Mouse (Mus musculus) yolk sac, embryonic 10.5 days (tissue): ENCODE results near the gene Hmgcl.
A peak's percentile ranks its signal among the peaks of the same experiment; 100 is the strongest.
"Not testable (repeated sequence)": the region's sequence is repeated elsewhere in the genome, so short reads cannot be mapped to it uniquely, and the experiment has no call there.

Source experiments
- DNase-seq: peaks from one replicate; pipeline ENCODE4 v3.0.0-alpha.2; 2017; ENCODE audit warnings: low spot score

Hmgcl gene

DNA sequence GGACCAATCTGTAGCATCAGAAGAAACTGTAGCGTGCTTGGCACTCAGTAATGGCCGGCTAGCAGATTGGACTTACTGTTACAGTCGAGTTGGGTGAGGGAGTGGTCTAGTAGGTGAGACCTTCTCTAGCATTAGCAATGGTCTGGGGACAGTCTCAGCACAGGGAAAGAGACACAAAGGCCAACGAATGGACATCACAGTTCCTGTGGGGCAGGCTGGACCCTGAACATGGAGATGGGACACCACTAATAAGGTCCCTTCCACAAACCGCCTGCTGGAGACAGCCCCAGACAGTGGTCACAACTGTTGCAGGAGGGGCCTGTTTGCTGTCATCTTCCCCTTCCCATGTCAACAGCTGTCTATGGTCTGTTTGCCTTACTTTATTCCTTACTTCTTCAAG, 15.5 kb downstream of the Hmgcl start:
- DNase-seq, result no peak

GRCm38 (mm10) chr4:135962198-135962597, 15.9 kb downstream of the Hmgcl start:
- DNase-seq, result no peak

GRCm38 (mm10) chr4:135962946-135963345, 16.7 kb downstream of the Hmgcl start:
- peak; percentile 31 for DNase-seq

DNA sequence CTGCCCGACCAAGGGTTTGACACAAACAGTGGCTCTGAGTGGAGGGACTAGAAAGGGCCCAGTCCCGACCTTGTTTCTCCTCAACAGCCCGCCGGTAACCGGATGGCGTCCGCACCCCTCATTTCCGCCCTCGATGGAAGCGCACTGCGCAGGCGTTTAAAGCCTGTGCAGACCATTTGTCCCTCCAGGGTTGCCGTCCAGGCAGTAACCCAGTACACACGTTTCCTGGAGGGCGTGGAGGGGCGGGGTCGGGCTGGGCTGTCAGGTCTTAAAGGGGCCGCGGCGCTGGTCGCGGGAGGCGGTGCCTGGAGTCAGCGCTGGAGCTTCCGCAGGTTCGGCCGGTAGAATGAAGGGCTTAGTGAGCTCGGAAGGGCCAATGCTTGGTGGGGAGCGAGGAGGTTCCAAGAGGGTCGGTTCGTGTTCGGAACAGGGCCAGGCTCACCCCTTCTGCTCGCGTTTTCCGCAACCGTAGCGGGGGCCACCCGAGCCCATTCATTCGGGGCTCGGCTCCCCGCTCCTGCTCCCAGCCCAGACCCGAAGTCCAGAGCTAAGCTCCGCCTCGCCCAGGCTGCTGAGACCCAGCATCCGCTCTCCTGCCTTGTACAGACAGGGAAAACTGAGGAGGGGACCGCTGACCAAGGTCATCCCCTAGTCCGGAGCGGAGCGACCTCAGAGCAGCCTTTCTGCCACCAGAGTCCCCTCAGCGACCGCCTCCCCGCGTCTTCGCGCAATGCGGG, 17.4 kb downstream of the Hmgcl start, which contains the start of gene Gale:
TSS of gene Gale (plus strand) at position 271 of the 737 bp plus-strand sequence.
- DNase-seq, result peak; percentile 97

DNA sequence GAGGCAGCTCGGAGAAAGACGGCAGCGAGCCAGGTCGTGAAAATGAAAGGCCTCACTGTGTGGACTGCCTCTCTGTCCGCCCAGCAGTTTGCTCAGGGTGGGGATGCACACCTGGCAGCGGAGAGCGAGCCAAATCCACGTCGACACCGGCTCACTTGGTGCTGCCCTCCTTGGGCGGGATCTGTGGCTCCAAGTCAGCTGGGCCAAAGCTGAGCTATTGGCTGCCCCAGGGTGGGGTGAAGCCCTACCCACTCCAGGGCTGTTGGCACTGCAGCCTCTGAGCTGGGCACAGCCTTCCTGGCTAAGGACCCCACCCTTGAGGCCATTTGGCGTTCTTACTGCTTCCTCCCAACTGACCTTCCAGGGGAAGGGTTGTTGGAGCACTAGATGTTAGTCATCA, 18.2 kb downstream of the Hmgcl start:
- DNase-seq, result no peak

GRCm38 (mm10) chr4:135965113-135965512, 18.9 kb downstream of the Hmgcl start:
- DNase-seq, result no peak

GRCm38 (mm10) chr4:135966283-135966682, 20.0 kb downstream of the Hmgcl start:
- no peak for DNase-seq

- DNase-seq, result no peak
Measured at GRCm38 (mm10) chr4:135967086-135967760, 21.0 kb downstream of the Hmgcl start.

GRCm38 (mm10) chr4:135968271-135968869, 22.1 kb downstream of the Hmgcl start:
- DNase-seq, result no peak

- DNase-seq, result no peak
Measured at GRCm38 (mm10) chr4:135969070-135969750, 23.0 kb downstream of the Hmgcl start.

GRCm38 (mm10) chr4:135970585-135970984, 24.3 kb downstream of the Hmgcl start:
- no peak for DNase-seq

DNA sequence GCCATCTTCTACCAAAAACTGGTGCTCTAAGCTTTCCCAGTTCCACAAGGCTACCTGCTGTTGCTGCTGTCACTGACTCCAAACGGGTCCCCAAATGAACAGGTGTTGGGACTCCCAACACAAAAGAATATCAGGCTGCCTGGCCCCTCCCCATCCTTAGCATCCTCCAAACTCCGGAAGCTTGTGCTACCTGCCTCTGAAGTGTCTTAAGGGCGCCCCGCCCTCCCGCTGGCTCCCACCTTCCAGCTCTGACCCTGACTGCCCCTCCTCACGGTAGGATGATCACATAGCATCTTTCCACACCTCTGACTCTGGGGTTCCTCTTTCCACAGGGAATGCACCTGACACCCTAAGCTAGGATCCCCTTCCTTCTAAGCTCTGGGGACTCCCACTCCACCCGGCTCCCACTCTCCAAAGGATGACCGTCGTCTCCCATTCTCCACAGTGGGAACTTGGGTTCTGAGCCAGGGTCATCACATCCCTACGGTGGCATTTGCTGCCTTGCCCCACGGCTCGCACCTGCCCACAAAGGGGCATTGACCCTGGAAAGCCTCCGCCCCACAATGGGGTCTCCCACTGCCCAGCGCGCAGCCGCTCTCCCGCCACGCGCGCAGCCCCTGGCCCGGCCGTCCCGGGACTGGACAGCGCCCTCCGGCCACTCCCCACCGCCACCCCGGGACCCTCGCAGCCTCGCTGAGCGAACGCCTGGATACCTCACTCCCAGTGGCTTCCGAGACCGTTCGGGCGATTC, 25.7 kb downstream of the Hmgcl start:
- DNase-seq, result no peak

GRCm38 (mm10) chr4:135972556-135972906, 26.3 kb downstream of the Hmgcl start, which contains the start of gene Lypla2:
Gene Lypla2 (minus strand): TSS chr4:135972626.
- DNase-seq, result peak; percentile 85

- no peak for DNase-seq
Measured at GRCm38 (mm10) chr4:135972911-135973811, 26.9 kb downstream of the Hmgcl start.

GRCm38 (mm10) chr4:135976146-135976545, 29.9 kb downstream of the Hmgcl start:
- no peak for DNase-seq

DNA sequence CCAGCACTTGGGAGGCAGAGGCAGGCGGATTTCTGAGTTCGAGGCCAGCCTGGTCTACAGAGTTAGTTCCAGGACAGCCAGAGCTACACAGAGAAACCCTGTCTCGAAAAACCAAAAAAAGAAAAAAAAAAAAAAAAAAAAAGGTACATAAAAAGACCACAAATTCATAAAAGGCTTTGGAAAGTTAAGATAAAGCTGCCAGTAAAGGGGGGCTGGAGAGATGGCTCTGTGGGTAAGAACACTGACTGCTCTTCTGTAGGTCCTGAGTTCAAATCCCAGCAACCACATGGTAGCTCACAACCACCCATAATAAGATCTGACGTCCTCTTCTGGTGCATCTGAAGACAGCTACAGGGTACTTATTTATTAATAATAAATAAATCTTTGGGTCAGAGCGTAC, 34.0 kb downstream of the Hmgcl start:
- not testable (repeated sequence) for DNase-seq

DNA sequence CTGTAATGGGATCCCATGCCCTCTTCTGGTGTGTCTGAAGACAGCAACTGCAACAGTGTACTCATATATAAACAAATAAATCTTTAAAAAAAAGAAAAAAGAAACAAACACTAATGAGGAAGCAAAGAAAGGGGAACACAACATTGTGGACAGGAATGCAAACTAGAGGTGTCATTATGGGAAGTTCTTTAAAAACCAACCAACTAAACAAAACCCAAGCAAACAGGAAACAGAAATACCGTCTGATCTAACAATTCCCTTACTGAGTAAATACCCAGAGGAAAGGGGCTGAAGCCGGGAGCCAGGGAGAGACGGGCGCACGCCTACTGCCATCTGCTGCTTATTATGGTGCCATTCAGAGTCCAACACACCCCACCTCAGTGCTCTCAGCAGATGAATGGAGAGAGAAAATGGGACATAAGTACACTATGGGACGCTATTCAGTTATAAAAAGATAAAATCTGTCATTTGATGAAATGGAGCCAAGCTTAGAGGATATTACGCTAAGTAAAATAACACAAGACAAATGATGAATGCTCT, 35.3 kb downstream of the Hmgcl start:
- DNase-seq, result no peak

- DNase-seq, result no peak
Measured at GRCm38 (mm10) chr4:135984556-135984955, 38.3 kb downstream of the Hmgcl start.

- DNase-seq, result peak; percentile 50
Measured at GRCm38 (mm10) chr4:135985193-135985592, 38.9 kb downstream of the Hmgcl start.

- no peak for DNase-seq
Measured at GRCm38 (mm10) chr4:135985769-135986168, 39.5 kb downstream of the Hmgcl start.
